Mouse (Mus musculus) mature B cell (primary cell): ENCODE results near the gene Htatip2.

Experiments used
- in situ Hi-C: fragments of 300-500 bp; cut with MboI; formaldehyde crosslinking; loops from 2 replicates; pipeline ENCODE4 v1.14.3; 2019

The Htatip2 gene

GRCm38 (mm10) chr7:49785141-49785540, 26.2 kb downstream of the Htatip2 start:
- in situ Hi-C loops: loop anchor here (25.0 kb wide), 1 partner anchor 998 kb away; the partner anchor contains the start of gene Zdhhc13

DNA sequence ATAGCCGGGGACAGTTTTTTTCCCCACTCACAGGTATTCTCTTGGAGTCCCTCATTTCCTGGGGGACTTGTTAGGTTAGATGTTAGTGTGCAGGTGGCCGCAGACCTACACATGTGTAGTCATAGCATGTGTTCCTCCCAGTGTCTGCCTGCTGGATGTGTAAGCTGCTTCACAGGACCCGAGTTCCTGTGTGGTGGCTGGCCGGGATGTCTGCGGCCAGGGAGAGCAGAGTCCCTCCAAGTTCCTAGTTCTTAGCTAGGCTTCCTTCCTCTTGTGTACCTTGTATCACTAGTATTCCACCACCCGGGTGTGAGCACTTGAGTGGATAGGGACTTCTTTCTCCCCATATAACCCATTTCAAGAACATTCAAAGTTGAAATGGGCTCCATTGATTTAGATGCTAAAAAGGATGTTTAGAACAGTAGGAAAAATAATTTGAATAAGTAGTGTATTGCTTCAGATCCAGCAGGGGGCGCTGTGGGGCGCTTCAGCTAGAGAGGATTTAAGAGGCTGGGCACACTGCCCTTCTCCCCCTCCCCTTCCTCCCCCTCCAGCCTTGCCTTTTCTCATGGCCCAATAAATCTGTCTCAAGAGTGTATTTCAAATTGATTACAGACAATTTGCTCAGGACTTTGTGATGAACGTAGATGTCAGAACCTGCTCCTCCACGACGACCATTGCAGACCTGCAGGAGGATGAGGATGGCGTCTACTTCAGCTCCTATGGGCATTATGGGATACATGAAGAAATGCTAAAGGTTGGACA, 27.9 kb downstream of the Htatip2 start:
- in situ Hi-C loops: loop anchor here (25.0 kb wide), 1 partner anchor 999 kb away; the partner anchor contains the start of gene Zdhhc13

- in situ Hi-C loops: loop anchor here (25.0 kb wide), 1 partner anchor 1000 kb away; the partner anchor contains the start of gene Zdhhc13
These were observed 28.4 kb downstream of the Htatip2 start for GRCm38 (mm10) chr7:49787383-49787645.

DNA sequence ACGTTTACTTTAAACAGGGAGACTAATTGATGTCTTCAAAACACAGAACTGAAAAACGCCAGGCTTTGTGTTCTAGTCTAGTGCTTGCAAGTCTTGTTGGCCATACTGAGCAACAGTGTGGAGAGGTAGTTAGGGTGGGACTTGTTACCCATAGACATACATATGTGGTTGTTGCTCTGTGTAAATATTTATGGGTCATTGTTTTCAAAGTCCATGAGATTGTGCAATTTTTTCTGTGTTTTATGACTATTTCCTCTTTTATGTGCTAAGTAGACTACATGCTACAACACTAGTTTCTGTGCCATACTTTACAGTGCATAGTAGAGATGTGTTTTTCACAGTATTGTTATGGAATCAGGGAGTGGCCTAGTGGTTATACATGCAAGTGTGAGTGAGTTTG, 35.4 kb downstream of the Htatip2 start:
- in situ Hi-C loops: loop anchor here (25.0 kb wide), 1 partner anchor 1007 kb away; the partner anchor contains the start of gene Zdhhc13

DNA sequence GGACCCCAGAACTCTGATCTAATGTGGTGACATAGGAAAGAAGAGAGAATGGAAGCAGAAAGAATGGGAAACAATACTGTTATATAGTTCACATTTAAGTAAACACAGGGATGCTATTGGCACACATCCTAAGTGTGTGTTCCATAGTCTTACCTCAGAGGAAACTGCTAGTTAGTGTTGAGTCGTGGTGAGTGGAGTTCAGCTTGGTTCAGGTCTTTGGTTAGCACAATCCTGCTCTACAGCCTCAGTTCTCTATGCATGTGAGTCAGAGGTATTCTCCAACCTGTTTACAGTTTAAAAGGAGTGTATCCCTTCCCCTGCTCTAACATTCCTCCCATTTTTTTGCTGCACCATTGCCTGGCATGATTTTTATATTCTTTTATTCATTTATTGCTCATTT, 38.3 kb downstream of the Htatip2 start:
- in situ Hi-C loops: loop anchor here (25.0 kb wide), 1 partner anchor 1010 kb away; the partner anchor contains the start of gene Zdhhc13

GRCm38 (mm10) chr7:49803511-49803910, 44.6 kb downstream of the Htatip2 start:
- in situ Hi-C loops: no loop called here

- in situ Hi-C loops: no loop called here
These were observed 45.8 kb downstream of the Htatip2 start for GRCm38 (mm10) chr7:49804638-49805165.

- in situ Hi-C loops: no loop called here
These were observed 46.7 kb downstream of the Htatip2 start for GRCm38 (mm10) chr7:49805618-49806017.

DNA sequence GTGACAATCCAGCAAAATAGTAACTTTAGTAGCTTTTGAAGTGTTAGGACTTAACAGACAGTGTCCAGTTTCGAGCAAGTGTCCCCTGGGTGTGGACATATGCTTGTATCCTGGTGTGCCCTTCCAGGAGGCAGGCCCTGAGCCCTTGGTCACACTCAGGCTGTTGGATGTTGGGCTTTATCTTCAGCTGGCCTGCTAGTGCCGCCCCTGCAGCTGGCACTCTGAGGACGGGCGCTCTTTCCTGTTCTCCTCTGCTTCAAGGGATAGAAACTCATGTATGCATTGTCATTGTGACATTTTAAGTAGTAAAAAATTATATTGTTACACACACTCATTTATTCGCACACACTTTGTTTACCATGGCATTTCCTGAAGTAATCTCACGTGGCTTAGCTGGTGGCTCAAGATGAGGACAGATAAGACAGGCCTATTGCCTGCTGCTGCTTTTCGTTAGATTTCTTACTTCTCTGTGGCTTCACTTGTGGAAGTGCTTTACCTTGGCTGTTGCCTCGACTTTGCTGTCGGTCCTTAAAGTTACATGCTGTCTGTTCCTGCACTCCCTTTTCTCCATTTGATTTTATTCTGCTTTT, 48.3 kb downstream of the Htatip2 start:
- in situ Hi-C loops: no loop called here

DNA sequence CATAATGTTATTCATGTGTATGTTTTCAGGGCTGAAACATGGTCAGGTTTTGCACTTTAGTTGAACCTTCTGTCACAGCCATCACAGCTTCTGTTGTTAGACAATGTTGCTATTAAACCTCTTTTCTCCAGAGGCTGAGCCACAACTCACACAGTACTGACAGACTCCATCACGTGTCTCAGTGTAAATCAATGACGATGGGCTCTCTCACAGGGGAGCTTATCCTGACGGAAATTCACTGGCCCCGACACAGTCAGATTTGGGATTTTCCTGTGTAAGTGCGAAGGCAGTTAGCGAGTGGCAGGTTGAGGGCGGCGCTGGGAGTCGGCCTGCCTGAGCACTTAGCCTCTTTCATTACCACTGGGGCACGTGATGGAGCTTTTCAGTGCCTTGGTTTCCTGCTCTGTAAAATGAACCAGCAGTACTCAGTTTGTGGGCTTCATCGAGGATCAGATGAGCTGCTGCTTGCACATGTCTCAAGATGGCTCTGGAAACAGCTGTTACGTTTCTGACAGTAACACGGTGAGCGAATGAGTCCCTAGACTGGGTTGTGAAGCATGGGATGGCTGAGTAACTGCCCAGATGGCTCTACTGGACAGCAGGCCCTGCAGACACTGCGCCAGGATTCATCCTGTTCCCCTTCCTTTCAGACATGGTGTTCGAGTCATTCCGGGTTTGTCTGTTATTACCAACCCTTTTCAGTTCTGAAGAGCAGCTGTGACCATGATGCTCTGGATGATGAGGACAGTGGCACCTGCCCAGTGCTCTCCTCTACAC, 49.1 kb downstream of the Htatip2 start:
- in situ Hi-C loops: no loop called here

DNA sequence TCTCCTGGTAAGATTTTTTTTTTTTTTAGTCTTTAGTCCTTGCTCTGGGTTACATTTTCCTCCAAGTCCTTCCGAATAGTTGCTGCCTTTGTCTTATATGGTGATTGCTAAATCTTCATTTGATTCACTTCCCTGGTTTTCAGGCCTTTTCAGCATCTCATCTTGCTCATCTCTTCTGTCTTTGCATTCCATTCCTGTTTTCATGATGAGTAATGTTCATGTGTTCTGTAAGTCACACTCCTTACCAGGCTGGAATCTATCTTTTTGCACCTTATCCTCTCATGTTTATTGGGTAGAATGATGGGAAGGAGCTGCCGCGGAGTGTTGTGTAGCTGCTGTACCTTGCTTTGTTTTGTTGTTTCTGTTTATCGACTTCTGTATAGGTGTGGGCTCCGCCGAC, 50.2 kb downstream of the Htatip2 start:
- in situ Hi-C loops: no loop called here

GRCm38 (mm10) chr7:49809562-49809961, 50.6 kb downstream of the Htatip2 start:
- in situ Hi-C loops: no loop called here

DNA sequence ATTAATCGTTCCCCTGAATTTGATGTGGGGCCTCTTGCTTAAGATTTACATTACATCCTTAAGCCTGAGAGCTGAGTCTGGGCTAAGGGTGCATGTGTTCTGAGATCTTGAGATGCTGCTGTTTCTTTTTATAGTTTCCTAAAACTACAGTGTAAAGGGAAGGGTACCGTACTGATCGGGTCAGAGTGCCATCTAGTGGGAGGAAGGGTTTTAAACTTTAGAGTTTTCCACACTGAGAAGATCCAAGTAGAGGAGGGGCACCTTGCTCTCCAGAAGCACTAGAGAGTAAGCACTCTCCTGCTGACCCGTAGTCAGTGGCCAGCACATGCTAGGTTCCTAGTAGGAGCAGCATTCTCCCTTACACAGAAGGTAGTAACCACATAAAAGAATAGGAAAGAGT, 52.4 kb downstream of the Htatip2 start:
- in situ Hi-C loops: no loop called here

- in situ Hi-C loops: no loop called here
These were observed 60.5 kb downstream of the Htatip2 start for GRCm38 (mm10) chr7:49819393-49819792.

GRCm38 (mm10) chr7:49821370-49821769, 62.5 kb downstream of the Htatip2 start:
- in situ Hi-C loops: no loop called here

- in situ Hi-C loops: no loop called here
These were observed 63.1 kb downstream of the Htatip2 start for GRCm38 (mm10) chr7:49822028-49822427.
